Mouse (Mus musculus) heart, embryonic 16.5 days (tissue): ENCODE results near the gene Gm13288. TPM values are rescaled to one million over a fixed set of nuclear protein-coding genes. Genes with fewer than 3 reads are reported as not detected.

ENCODE experiments used
- polyA plus RNA-seq: library from polyadenylated mRNA; unstranded; fragments of >200 nt; fragmentation: Nextera tagmentation; extraction: Ambion mirVana; gene quantifications from 2 replicates; pipeline ENCODE4 v1.2.1, GENCODE M21; 2015

Gene Gm13288
- polyA plus RNA-seq, 1 experiment from 2014 or later, result not detected

Other genes with a start within 250 kb of the Gm13288 start
- gene Ifna15, start 247.3 kb upstream of the Gm13288 start, polyA plus RNA-seq, result not detected in 2 replicates
- not detected in 2 replicates for gene Ifna14, start 233.7 kb upstream of the Gm13288 start, polyA plus RNA-seq
- gene Ifna9, start 213.1 kb upstream of the Gm13288 start, polyA plus RNA-seq, result not detected in 2 replicates
- gene Ifna12, start 202.2 kb upstream of the Gm13288 start, polyA plus RNA-seq, result not detected in 2 replicates
- not detected in 2 replicates for gene C87499, start 171.1 kb upstream of the Gm13288 start, polyA plus RNA-seq
- gene Ifna13, start 161.1 kb upstream of the Gm13288 start, polyA plus RNA-seq, result not detected in 2 replicates
- not detected in 2 replicates for gene Ifna16, start 128.6 kb upstream of the Gm13288 start, polyA plus RNA-seq
- gene Ifna2, start 121.6 kb upstream of the Gm13288 start, polyA plus RNA-seq, result not detected in 2 replicates
- not detected in 2 replicates for gene Ifnab, start 114.2 kb upstream of the Gm13288 start, polyA plus RNA-seq
- gene Gm26566, start 83.7 kb upstream of the Gm13288 start, polyA plus RNA-seq, result 0.76 and 1.1 TPM in 2 replicates
- 77.2 and 82.3 TPM in 2 replicates for gene Klhl9, start 83.1 kb upstream of the Gm13288 start, polyA plus RNA-seq
- not detected in 2 replicates for gene Gm13271, start 50.7 kb upstream of the Gm13288 start, polyA plus RNA-seq
- gene Gm13283, start 45.4 kb upstream of the Gm13288 start, polyA plus RNA-seq, result 0.25 TPM in 2 replicates
- 0.39 and 0.45 TPM in 2 replicates for gene Gm13290, start 31.7 kb upstream of the Gm13288 start, polyA plus RNA-seq
- not detected in 2 replicates for gene Gm13289, start 28.6 kb upstream of the Gm13288 start, polyA plus RNA-seq
- gene Gm13272, start 25.7 kb upstream of the Gm13288 start, polyA plus RNA-seq, result not detected in 2 replicates
- 0.50 TPM in 1 of 2 replicates, not detected in the other for gene Ifnz, start 23.4 kb upstream of the Gm13288 start, polyA plus RNA-seq
- not detected in 2 replicates for gene Gm13276, start 19.8 kb upstream of the Gm13288 start, polyA plus RNA-seq
- not detected in 2 replicates for gene Gm13277, start 16.9 kb upstream of the Gm13288 start, polyA plus RNA-seq
- gene Gm13278, start 14.0 kb upstream of the Gm13288 start, polyA plus RNA-seq, result not detected in 2 replicates
- not detected in 2 replicates for gene Gm13275, start 11.0 kb upstream of the Gm13288 start, polyA plus RNA-seq
- not detected in 2 replicates for gene Gm13279, start 8.1 kb upstream of the Gm13288 start, polyA plus RNA-seq
- gene Gm13285, start 5.9 kb upstream of the Gm13288 start, polyA plus RNA-seq, result 0.72 and 1.6 TPM in 2 replicates
- gene Gm13287, start 2.3 kb upstream of the Gm13288 start, polyA plus RNA-seq, result not detected in 2 replicates
- gene Ifna7, start 10.7 kb downstream of the Gm13288 start, polyA plus RNA-seq, result not detected in 2 replicates
- not detected in 2 replicates for gene Ifna11, start 14.4 kb downstream of the Gm13288 start, polyA plus RNA-seq
- gene Ifna6, start 21.9 kb downstream of the Gm13288 start, polyA plus RNA-seq, result not detected in 2 replicates
- not detected in 2 replicates for gene Ifna5, start 30.0 kb downstream of the Gm13288 start, polyA plus RNA-seq
- not detected in 2 replicates for gene Ifna4, start 36.3 kb downstream of the Gm13288 start, polyA plus RNA-seq
- gene Ifna1, start 44.6 kb downstream of the Gm13288 start, polyA plus RNA-seq, result not detected in 2 replicates
- not detected in 2 replicates for gene Ifne, start 74.7 kb downstream of the Gm13288 start, polyA plus RNA-seq